Mouse (Mus musculus) lung, postnatal 0 days (tissue): ENCODE results near the gene Ttc26.

Source experiments
- CTCF ChIP-seq: IDR thresholded peaks from 2 replicates; pipeline ENCODE4 v1.5.1; 2016; ENCODE audit warnings: antibody characterized with exemption, mild to moderate bottlenecking
- EP300 ChIP-seq: IDR thresholded peaks from 2 replicates; pipeline ENCODE4 v1.6.1; 2016; ENCODE audit warnings: antibody characterized with exemption, mild to moderate bottlenecking, control low read depth

GRCm38 (mm10) chr6:38354723-38355353 lies 26.4 kb upstream of the Ttc26 start:
- TF ChIP-seq CTCF (no peak), EP300 (no peak)
